Mouse (Mus musculus) C2C12 (cell line): Measurements from ENCODE around the gene Zfp46. TPM values are rescaled to one million over a fixed set of nuclear protein-coding genes. Genes with fewer than 3 reads are reported as not detected.

ENCODE experiments used
- H3K27me3 ChIP-seq: one replicate; pipeline ENCODE4 v1.6.1; 2011; ENCODE audit not compliant: control insufficient read depth, insufficient read depth, insufficient read length
- H3K36me3 ChIP-seq: one replicate; pipeline ENCODE4 v1.6.1; 2011; ENCODE audit not compliant: control insufficient read depth, insufficient read depth
- H3K4me3 ChIP-seq: one replicate; pipeline ENCODE4 v1.5.1; 2011; ENCODE audit warnings: mild to moderate bottlenecking, control low read depth; ENCODE audit not compliant: poor library complexity, insufficient read depth, severe bottlenecking
- H3K79me2 ChIP-seq: one replicate; pipeline ENCODE4 v1.6.1; 2011; ENCODE audit not compliant: control insufficient read depth, insufficient read depth
- H3K79me3 ChIP-seq: one replicate; pipeline ENCODE4 v1.6.1; 2011; ENCODE audit warnings: low read depth, control low read depth
- H3ac ChIP-seq: one replicate; pipeline ENCODE3; 2011; ENCODE audit warnings: low read depth; ENCODE audit not compliant: control insufficient read depth, insufficient read length
- CEBPB ChIP-seq: IDR thresholded peaks from one replicate; pipeline ENCODE4 v1.6.1; 2011; ENCODE audit warnings: low read depth, mild to moderate bottlenecking, control low read depth, moderate library complexity
- CTCF ChIP-seq: IDR thresholded peaks from one replicate; pipeline ENCODE4 v1.5.1; 2011; ENCODE audit not compliant: control insufficient read depth, insufficient read depth, insufficient read length
- FOSL1 ChIP-seq: IDR thresholded peaks from one replicate; pipeline ENCODE4 v1.8.0; 2011; ENCODE audit warnings: mild to moderate bottlenecking, low read length; ENCODE audit not compliant: poor library complexity, insufficient read depth, severe bottlenecking
- MAX ChIP-seq: IDR thresholded peaks from one replicate; pipeline ENCODE4 v1.6.1; 2011; ENCODE audit warnings: mild to moderate bottlenecking, control low read depth
- MYOD1 ChIP-seq: IDR thresholded peaks from one replicate; pipeline ENCODE4 v1.6.1; 2011; ENCODE audit warnings: low read depth; ENCODE audit not compliant: control insufficient read depth, insufficient read length
- MYOG ChIP-seq: IDR thresholded peaks from one replicate; pipeline ENCODE4 v1.6.1; 2011; ENCODE audit not compliant: control insufficient read depth, insufficient read length; ENCODE audit errors: extremely low read depth
- USF1 ChIP-seq: IDR thresholded peaks from one replicate; pipeline ENCODE4 v1.6.1; 2011; ENCODE audit warnings: low read depth, mild to moderate bottlenecking, control low read depth, moderate library complexity
- polyA plus RNA-seq: library from polyadenylated mRNA; unstranded; fragments of >200 nt; fragmentation: generic; extraction: Trizol; gene quantifications from one replicate; pipeline ENCODE4 v1.2.1, GENCODE M21; 2012; ENCODE audit warnings: missing spikeins

Zfp46 gene
- polyA plus RNA-seq, 1 experiment, result 5.2 TPM

DNA sequence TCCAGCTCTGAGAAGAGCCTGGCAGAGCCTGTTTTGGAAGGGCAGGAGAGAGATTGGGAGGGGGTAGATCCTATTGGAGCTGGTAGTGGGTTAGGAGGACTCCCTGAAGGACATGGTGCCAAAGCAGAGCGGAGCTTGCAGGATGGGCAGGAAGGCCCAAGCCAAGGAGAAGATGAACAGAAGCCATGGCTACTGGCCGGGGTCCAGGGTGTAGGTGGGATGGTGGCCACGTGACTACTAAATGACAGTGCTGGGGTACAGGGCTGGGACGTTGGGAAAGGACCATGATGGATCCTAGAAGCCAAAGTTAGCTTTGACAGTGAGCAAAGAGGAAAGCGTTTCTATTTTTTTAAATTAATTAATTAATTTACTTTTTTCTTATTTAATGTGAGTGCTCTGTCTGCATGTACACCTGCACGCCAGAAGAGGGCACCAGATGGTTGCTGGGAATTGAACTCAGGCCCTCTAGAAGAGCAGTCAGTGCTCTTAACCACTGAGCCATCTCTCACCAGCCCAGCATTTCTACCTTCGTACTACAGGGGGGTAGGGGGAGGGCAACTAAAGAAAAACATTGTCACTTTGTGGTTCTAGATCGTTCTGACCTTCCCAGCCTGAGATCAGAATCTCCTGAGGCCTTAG is 42.3 kb upstream of the Zfp46 start:
- Histone ChIP-seq H3K4me3 (no peak overlapping the region), H3K36me3 (no peaks in the 10 kb centered on the region), H3ac (no peak overlapping the region), H3K27me3 (no peaks in the 10 kb centered on the region), H3K79me2 (no peaks in the 10 kb centered on the region), H3K79me3 (no peaks in the 10 kb centered on the region)
- TF ChIP-seq FOSL1 (no peak), USF1 (peak; percentile 20), CEBPB (no peak)

DNA sequence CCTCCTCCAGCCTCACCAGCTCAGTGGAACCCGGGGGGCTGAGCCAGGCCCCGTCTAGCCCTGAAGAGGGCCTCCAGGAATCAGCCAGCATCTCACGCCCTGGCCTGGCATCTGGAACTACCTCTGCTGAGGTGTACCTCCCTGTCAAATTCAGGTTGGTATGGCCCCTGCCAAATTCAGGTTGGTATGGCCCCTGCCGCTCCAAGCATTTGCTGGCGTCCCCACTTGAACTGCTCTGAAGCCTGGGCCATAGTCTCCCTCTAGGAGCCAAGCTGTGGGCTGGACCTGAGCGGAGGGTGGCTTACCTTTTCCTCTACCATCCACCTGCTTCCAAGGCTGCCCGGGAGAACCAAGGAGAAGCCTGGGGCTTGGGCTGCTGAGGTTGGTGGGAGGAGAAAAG is 41.8 kb upstream of the Zfp46 start:
- Histone ChIP-seq H3ac (no peak overlapping the region), H3K79me2 (no peaks in the 10 kb centered on the region), H3K36me3 (no peaks in the 10 kb centered on the region), H3K79me3 (no peaks in the 10 kb centered on the region), H3K27me3 (no peaks in the 10 kb centered on the region), H3K4me3 (no peak overlapping the region)
- TF ChIP-seq CTCF (no peak), MAX (no peak), MYOG (no peak), CEBPB (no peak), FOSL1 (no peak), USF1 (no peak), MYOD1 (no peak)

DNA sequence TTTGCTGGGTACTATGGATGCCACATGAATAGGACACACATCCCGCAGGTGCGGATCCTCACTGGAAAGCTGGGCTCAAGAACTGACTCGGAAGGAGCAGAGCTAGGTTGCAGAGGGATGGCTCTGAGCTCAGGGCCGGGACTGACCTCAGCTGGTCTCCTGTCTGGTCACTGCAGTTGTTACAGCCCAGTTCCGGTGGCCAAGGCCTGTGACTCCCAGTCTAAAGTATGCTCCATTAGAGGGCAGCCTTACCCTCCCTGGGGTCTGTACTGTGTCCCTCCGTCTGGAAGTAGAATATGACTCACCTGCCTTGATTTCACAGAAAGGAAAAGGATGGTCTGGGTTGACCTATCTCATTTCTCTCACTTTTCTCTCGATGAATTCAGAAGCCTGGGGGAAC is 40.3 kb upstream of the Zfp46 start:
- no peak for TF ChIP-seq FOSL1
- no peak for TF ChIP-seq USF1
- TF ChIP-seq CEBPB, result no peak
- TF ChIP-seq MYOG, result no peak
- no peak for TF ChIP-seq MYOD1
- TF ChIP-seq CTCF, result no peak
- no peak for TF ChIP-seq MAX
- H3ac ChIP-seq, result no peak overlapping the region
- no peaks in the 10 kb centered on the region for H3K79me3 ChIP-seq

GRCm38 (mm10) chr4:136245681-136246080 is 38.8 kb upstream of the Zfp46 start:
- Histone ChIP-seq H3K79me2 (no peaks in the 10 kb centered on the region), H3K79me3 (no peaks in the 10 kb centered on the region), H3K4me3 (no peak overlapping the region), H3K27me3 (no peaks in the 10 kb centered on the region), H3K36me3 (no peaks in the 10 kb centered on the region), H3ac (no peak overlapping the region)
- TF ChIP-seq CEBPB (no peak), CTCF (no peak), MAX (no peak), FOSL1 (no peak), MYOG (no peak), USF1 (no peak), MYOD1 (no peak)

More for the DNA sequence above, 40.3 kb upstream of the Zfp46 start:
- Histone ChIP-seq H3K4me3 (no peak overlapping the region), H3K79me2 (no peaks in the 10 kb centered on the region), H3K27me3 (no peaks in the 10 kb centered on the region), H3K36me3 (no peaks in the 10 kb centered on the region)

DNA sequence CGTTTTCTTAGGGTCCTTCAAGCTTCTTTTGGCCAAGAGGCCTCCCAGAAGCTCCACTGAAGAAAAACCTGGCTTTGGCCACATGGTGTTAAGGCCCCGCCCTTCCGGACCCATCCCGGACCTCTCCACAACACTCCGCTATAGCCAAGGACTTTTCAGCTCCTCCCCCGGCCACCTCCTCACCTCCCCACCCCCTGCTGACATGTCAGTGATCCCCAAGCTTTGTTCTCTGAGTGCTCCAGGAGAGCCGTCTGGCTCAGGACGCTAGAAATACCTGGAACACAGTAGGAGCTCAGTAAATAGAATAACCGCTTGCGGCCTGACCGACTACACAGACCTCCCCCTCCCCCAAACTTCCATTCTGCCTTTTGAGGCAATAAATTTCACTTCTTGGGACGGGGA is 37.9 kb upstream of the Zfp46 start:
- no peak overlapping the region for H3K4me3 ChIP-seq
- TF ChIP-seq CEBPB (no peak), USF1 (no peak), CTCF (no peak), MYOD1 (no peak), MYOG (no peak), FOSL1 (no peak), MAX (no peak)
- no peaks in the 10 kb centered on the region for H3K79me3 ChIP-seq
- H3K36me3 ChIP-seq, result no peaks in the 10 kb centered on the region
- no peaks in the 10 kb centered on the region for H3K27me3 ChIP-seq
- H3ac ChIP-seq, result no peak overlapping the region
- H3K79me2 ChIP-seq, result no peaks in the 10 kb centered on the region

DNA sequence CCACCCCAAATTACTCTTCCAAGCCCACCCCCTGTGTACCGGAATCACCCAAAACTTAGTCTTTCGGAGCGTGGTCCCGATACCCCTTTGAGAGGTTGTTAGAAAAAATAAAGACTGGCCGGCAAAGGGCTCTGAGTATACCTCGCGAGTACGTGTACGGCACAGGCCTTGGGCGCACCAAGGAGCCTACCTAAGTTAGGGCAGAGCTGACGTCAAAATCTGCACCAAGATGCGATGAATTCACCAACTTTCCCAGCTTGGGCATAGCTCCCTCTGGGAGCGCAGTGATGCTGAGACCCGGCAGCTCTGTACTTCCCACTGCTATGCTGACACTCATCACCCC is 37.1 kb upstream of the Zfp46 start:
- Histone ChIP-seq H3K4me3 (no peak overlapping the region), H3ac (peak overlapping the region; percentile 22), H3K36me3 (no peaks in the 10 kb centered on the region), H3K79me2 (no peaks in the 10 kb centered on the region), H3K27me3 (no peaks in the 10 kb centered on the region), H3K79me3 (no peaks in the 10 kb centered on the region)
- TF ChIP-seq MYOG (no peak), MAX (no peak), USF1 (no peak), CTCF (no peak), MYOD1 (no peak), FOSL1 (no peak), CEBPB (no peak)
